Mouse (Mus musculus) adrenal gland, postnatal 36 days (tissue): ENCODE data around the gene Cyp2w1. TPM values are rescaled to one million over a fixed set of nuclear protein-coding genes. Genes with fewer than 3 reads are reported as not detected.

Experiments
- DNase-seq, 2 experiments: peaks; one replicate each; pipeline ENCODE4 v3.0.0; 2021; ENCODE audit warnings: mixed read lengths in 1 of 2
- total RNA-seq, 2 experiments: library from RNA; stranded (reverse); gene quantifications; 2 replicates each; pipeline ENCODE4 v1.2.3; 2021

Gene Cyp2w1
- total RNA-seq, 2 experiments from 2014 or later, result not detected

DNA sequence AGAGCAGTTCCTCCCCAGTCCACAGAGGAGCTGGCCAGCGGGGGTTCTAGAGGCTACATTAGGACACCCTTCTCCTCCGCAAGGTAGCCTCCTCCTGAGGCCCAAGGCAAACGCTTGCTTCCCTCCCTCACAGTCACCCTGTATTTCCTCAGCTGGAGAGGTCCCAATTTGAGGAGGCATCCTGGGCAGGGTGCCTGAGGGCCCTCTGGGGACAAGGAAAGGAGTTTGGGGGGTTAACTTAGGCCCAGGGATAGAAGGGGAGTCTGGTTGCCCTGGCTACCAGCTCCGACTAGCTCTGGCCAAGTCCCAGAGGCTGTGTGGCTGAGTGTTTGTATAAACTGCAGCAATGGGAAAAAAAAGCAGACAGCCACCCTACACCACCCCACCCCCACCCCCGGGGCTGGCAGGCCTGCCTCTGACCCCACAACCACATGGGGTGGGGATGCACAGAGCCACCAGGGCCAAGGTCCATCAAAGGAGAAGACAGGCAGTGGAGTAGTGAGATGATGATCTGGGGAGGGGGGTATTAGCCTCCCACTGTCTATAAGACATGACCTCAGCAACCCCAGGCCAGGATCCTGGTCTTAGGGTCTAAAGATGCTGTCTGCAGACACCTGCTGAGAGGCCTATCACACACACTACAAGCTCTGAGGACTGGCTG, 12.6 kb downstream of the Cyp2w1 start:
- no peak for DNase-seq

DNA sequence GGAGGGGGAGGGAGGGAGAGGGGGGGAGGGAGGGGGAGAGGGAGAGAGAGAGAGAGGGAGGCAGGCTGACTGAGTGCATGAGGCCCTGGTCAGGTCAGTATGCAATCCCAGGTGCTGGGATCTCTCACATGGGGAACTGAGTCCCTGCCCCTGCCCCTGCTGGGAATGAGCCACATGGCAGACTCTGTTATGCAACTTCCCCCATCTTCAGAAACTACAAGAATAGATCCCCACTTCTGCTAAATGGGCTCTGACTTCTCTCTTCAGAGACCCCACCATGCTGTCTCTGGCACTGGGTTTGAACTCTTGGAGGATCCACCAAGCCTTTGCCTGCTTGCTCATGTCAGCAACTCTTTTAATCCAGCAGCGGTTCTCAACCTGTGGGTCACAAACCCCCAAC, 13.4 kb downstream of the Cyp2w1 start:
- no peak for DNase-seq

DNA sequence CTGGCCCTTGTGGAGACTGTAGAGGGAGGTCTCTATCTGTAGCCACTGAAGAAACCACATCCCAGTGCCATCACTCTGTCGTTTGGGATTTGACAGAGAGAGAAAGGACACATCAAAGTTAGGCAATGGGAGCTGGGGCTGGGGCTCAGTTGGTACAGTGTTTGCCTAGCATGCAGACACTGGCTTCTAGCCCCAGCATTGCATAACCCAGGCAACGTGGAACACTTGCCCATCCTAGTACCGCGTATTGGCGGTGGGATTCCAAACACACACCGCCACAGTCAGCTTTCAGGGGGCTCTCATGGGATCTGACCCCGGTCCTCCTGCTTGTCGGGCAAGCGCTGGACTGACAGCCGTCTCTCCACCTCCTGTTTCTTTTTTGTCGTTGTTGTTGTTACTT, 14.1 kb downstream of the Cyp2w1 start:
- no peak for DNase-seq

DNA sequence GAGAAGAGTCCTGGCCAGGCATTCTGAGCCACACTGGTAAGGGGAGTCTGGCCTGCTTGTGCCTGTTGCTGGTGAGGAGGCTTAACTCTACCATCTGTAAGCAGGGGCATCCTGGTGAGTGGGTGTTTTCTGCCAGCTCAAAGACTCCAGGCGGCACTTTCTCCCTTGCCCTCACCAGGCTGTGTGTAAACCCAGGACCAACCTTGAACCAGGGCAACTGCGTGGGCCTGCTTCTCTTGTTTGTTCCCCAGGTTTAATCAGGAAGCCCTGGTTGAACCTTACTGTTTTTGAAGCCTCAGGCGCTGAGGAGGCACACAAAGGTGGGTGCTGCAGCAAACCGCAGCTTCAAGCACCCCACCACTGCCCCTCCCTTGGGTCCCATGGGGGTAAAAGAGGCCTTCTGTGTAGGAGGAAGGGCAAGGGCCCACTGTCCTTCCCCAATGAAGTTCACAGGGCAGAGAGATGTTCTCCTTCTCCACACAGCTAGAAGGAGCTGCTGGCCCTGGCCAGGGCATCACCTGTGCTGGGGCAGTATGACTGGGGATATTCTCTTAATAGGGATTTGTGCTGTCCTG, 15.6 kb downstream of the Cyp2w1 start:
- DNase-seq, result no peak

DNA sequence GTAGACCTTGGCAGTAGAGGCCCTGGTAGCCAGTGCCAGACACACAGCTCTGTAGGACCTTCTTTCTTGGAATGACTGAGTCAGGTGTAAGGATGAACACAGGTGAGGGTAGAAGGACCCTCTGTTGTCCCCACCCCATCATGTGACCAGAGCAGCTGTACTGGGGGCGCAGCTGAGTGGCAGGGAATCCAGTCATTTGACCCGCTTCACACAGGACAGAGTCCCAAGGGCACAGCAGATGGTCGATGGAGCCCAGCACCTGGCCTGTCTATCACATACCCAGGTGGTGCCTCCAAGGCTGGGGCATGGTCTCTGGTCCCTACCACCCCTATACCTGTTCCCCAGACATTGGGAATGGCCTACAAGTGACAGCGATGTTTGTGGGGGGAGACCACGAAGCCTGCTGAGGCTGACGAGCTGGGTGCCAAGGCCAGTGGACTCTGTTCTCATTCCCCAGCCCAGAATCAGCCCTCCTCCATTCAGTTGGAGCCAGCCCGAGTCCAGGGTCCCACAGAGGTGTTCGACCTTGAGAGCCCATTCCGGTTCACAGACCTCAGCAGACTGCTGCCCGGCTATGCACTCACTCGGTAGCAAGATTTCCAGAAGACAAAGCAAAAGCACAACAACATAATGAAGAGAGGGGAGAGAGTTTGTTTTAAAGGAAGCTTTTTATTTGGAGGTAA, 16.4 kb downstream of the Cyp2w1 start:
- DNase-seq, result no peak

DNA sequence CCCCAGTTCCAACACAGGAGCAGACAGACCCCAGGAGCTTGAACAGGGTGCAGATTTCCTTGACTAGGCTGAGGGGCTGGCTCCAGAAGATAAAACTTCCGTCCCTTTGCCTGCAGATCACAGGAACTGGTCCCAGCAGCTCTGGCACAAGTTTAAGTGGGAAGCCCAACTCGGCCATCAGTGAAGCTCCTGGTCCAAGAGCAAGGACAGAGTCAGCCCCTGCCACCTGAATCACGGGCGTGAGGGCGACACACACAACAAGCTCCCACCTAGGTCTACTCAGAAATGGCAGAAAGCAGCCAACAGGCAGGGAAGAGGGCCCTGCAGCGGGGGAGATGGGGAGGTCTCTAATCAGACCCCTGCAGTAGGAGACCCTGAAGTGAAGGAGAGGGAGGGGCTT, 17.9 kb downstream of the Cyp2w1 start:
- DNase-seq, result no peak

DNA sequence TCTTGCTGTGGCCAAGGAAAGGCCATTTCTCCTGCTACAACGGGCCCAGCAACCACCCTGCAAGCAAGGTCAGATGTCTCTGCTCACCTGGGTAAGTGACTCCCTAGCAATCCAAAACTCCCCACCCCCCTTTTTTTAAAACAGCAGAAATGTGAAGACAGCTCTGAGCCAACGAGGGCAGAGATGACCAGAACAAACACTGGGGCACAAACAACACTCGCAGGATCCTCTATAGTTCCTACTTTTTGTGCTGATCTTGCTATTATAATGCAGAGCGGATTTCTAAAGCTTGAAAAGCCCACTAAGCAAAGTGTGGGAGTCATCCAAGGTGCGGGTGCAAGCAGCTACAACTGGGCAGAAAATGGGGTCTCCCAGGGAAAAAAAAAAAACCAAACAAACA, 18.7 kb downstream of the Cyp2w1 start:
- DNase-seq, result no peak

DNA sequence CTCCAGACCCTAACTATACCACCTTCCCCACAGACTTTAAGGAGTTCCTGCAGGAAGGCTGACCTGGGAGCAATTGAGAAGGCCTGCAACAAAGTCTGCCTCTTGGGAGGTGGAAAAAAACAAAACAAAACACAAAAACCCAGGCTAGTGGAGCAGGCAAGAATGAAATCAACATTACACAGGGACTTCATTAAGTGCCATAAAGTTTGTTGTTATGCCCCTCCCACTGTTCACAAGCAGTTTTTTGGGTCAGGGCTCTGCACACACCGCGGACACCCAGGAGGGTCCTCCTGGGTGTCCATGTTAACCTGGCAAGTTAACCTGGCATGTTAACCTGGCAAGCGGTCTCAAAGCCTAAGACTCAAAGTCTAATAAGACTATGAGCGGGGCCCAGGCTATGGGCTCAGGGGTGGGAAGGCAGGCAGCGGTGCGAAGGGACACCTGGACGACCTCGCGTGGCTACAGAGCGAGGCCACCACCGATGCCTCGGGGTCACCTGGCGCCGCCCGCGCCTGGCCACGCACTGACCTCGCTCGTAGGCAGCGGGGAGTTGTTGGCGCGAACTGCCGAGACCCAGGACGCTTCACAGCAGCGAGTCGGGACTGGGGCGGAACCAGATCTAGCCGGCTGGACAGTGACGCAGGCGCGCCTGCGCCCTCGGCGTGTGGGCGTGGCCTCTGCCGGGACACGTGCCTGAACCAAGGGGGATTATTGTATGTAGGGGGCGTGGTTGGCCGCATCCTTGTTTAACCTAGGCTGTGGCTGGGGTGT, 19.4 kb downstream of the Cyp2w1 start:
- DNase-seq, result peak; percentile 93 to 96

DNA sequence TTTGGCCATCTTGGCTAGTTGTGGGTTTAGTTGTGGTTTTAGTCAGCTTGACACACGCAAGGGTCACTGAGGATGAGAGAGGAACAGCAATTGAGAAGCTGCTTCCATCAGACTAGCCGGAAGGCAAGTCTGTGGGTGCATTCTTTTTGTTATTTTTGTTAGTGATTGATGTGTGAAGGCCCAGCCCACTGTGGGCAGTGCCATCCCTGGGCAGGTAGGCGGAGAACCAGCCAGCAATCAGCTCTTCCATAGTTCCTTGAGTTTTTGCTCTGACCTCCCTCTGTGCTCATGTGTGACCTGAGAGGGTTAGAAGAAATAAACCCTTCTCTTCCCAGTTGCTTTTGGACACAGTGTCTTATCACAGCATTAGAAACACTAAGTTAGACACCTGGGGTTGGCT, 20.7 kb downstream of the Cyp2w1 start:
- no peak for DNase-seq

DNA sequence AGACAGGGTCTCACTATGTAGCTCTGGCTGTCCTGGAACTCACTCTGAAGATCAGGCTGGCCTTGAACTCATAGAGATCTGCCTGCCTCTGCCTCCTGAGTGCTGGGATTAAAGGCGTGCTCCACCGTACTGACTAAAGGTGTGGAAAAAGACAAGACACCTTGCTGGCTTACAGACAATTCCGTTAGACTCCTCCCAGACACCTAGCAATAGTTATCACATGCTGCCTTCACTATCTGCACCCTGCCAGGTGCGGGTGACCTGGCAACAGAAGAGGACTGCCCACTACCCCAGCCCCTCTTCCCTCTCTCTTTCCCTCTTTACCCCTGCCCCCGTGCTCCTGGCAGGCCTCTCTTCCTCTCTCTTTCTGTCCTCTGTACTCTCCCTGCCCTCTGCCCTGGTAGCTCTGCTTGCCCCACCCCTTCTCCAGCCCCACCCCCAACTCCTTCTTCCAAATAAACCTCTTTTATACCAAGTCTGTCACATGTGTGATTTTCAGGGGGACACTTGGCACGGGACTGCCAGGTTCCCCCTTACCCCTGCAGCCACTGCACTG, 21.6 kb downstream of the Cyp2w1 start:
- DNase-seq, result no peak

DNA sequence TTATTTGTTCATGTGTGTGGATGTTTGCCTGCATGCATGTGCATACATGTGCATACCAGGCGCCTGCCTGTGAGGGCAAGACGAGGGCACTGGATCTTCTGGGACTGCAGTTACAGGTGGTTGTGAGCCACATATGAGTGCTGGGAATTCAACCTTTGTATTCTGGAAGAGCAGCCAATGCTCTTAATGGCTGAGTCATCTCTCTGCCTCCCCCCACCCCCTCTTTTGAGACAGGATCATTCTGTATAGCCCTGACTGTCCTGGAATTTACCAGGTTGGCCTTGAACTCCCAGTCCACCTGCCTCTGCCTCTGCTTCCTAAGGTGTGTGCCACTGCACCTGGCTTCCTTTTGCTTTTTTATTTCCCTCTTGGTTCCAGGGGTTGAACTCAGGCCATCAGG, 22.4 kb downstream of the Cyp2w1 start:
- no peak for DNase-seq

DNA sequence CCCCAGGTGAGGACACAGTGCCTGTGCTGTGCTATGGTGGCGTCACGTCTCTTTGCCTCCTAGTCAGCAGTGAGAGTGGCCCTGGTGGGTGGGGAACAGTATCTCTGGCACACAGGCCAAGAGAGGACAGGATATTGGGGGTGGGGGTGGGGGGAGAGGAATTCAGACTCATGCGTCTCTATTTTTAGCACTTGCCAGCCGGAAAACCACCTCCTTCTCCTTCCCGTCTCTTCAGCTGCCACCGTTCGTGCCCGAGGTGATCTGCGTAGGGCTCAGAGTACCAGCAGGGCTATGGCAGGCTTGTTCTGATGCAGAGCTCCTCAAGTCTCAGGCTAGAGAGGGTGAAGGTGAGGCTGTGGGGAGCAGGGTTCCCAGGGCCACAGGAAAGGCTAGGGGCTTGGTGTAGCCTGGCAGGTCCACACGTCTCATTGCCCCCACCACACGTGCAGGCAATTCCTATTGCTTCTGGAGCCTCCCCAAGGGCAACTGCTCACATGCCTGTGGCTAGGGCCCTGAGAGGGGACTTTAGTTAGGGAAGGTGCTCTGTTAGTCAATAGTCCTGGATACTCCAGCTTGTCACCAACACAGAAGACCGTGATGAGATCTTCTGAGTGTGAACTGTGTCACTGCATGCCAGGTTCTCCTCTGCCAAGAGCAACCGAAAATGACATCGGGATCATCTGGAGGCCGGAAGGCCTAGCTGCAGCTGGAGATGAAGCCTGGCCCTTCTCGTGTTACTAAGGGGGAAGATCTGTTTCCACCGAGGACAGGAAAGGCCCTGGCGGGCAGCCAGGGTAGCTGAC, 25.3 kb downstream of the Cyp2w1 start, which contains the start of gene Gpr146:
TSS of gene Gpr146 (plus strand) at position 230 of the 803 bp plus-strand sequence.
- peak; percentile 81 to 87 for DNase-seq

DNA sequence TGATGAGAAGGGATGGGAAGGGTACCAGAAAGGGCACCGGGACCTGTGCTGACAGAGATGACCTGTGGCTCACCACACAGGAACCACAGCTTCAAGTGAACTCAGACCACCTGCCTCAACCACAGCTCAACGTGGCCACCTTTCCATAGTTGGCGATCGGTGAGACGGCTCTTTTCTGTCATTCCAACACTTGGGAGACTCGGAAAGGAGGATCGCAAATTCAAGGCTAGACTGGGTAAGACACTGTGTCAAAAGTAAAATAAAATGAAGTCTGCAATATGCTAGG, 25.8 kb downstream of the Cyp2w1 start:
- DNase-seq, result no peak

DNA sequence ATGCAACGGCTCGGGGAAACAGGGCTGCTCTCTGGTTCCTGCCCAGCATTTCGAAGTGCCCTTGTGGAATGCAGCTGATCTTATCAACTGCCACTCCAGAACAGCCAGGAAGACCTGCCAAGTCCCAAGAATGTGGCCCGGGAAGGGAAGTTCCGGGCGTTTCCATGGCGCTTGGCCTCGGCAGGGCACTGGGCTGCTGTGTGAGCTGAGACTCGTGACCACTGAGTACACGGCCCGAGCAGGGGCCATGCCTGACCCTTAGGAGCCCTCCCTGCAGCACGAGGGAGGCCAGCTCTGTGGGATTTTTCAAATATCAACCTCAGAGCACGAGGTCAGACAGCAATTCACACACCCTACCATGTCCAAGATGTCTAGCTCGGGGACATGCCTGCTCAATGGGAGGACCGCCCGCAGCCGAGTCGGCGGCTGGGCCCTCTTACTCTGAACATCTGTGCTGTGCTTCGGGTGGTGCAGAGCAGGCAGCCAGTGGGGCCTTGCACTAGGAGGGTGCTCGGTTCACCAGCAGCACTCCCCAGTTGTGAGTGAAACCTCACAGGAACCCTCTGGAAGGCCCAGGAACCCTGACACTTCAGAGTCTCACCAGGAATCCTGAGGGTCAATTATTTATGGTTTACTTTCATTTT, 26.7 kb downstream of the Cyp2w1 start:
- peak; percentile 86 to 87 for DNase-seq

DNA sequence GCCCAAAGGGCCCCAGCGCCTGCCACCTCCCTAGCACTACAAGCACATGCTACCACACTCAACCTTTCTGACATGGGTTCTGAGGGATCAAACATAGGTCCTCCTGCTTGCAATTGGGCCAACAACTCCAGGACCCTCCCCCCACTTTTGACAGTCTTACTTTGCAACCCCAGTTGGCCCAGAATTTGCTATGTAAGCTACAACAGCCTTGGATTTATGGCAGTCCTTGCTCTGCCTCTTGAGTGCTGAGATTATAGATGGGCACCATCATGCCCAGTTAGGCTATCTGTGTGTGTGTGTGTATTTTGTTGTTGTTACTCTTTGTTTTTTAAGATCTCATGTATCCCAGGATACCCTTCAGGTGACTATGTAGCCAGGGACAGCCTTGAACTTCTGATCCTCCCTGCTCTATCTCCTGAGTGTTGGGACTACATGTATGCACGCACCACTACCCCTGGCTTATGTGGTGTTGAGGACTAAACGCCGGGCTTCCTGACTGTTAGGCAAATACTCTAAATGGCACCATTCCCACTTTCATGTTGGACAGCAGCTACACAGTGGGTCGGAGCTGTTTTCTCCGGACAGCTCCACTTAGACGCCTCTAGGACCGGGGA, 27.5 kb downstream of the Cyp2w1 start:
- DNase-seq, result no peak

DNA sequence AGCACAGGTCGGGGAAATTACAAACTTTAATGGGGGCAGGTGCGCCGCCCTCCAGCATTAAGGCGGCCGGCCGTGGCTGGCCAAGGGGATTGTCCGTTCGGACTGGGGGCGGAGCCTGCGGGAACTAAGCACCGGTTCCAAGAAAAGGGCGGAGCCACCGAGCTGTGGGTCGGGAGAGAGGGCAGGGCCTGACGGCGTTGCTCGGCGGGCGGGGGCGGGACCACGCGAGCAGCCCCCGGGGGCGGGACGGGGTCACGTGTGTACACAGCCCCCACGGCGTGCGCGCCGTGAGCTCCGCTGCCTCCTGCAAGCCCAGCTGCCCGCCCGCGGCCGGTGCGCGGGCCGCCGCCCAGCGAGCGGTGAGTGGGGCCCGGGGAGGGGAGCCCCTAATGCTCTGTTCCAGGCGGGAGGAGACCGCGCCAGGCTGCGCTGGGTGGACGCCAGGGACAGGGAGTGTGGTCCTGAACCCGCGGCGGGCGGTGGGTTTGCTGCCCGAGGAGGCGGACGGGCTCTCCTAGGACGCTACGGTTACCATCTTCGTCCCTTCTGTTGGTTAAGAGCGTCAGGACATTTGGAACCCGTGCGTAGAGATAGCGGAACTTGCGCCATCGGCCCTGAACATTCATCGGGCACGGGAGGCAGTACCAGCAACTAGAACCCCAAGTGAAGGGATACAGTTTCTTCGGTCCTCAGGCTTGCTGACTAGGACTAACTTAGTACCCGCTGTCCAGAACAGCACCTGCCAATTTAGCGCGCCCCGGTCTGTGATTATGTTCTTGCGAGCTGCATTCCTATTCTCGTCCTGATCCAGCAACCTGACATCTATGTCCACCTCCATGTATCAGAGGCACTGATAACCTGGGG, 28.2 kb downstream of the Cyp2w1 start:
- peak; percentile 98 to 99 for DNase-seq

DNA sequence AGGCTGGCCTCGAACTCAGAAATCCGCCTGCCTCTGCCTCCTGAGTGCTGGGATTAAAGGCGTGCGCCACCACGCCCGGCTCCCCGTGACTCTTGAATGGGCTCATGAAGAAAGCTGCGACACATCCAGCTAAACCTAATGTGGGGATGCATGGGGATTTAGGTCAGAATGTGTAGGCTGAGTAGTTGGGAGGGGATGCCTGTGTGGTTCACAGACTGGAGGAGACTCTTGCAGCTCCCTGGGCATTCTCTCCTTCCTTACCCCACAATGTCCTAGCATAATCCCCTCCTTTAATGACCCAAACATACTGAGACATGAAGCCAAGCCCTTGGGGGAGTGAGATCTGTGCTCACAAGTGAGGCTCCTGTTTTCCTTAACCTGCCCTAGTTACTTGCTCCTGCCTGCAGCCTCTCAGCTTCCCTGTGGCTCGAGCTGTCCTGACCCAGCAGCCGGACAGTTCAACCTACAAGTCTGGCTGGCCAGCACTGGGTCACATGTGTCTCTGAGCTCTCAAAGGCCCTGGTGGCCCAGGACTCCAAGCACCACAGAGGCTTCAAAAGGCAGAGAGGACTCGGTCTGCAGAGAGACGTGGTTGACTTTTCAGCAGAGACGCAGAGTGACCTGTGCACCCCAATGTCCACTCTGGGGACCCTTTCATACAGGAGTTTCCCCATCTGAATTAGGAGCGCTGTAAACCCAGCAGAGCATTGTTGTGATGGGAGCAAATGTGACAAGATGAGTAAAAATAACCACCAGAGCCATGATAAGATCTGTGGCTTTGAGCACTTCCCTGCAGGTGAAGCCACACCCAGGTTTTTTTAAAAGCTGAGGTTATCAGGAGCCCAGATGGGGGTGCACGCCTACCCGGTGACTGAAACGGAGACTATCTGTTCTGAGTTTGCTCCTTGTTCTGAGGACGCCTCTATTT, 29.4 kb downstream of the Cyp2w1 start:
- DNase-seq, result no peak

DNA sequence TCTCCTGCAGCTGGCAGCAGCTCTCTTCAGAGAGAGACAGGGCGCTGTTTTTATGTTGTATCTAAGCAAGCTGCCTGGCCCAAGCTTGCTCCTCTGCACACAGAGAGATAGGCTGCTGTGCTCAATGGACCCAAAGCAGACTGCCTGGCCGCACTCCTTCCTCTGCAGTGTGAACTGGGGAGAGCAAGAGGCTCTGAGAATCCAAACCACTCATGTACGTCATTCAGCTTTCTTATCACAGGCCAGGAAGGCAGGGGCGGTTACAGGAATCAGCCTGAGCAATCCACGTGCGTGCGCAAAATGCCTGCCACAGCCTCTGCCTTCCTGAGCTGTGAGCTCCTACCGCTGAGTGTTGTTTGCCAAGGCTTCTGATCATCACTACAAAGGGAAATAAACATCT, 30.3 kb downstream of the Cyp2w1 start:
- peak; percentile 52 to 66 for DNase-seq

DNA sequence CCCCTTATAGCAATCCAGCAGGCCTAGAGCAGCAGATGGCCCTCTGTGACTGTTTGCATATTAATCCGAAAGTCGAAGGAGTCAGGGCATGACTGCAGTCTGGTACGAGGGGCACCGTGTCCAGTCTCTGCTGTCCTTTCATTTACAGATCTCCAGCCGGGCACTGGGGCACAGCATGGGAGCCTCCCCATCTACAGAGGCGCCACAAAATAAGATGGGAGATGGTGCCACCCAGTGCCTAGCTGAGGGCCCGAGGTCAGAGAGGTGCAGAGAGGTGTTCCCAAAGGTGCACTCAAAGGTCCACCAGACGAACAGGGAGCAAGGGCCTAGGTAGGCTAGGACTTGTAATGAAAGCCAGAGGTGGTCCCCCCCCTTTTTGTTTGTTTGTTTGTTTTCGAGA, 30.8 kb downstream of the Cyp2w1 start:
- no peak for DNase-seq
